Mouse (Mus musculus) hindbrain, embryonic 16.5 days (tissue): ENCODE results near the gene Cd22. TPM values are rescaled to one million over a fixed set of nuclear protein-coding genes. Genes with fewer than 3 reads are reported as not detected.

Experiments used
- ATAC-seq: fragments of 200-750 bp; cut with Nextera tagmentation; 2 replicates; pipeline ENCODE4 v1.8.0; 2017; ENCODE audit warnings: moderate TSS enrichment, moderate library complexity
- H3K27ac ChIP-seq: fragments of 300-500 bp; sonication (generic); 2 replicates; pipeline ENCODE4 v1.5.1; 2014; ENCODE audit warnings: low read depth, mild to moderate bottlenecking, control low read depth, low read length, moderate library complexity
- H3K27me3 ChIP-seq: fragments of 300-500 bp; sonication (generic); replicated peaks from 2 replicates; pipeline ENCODE4 v1.6.1; 2014; ENCODE audit warnings: low read length; ENCODE audit not compliant: control insufficient read depth, insufficient read depth
- H3K36me3 ChIP-seq: fragments of 300-500 bp; sonication (generic); 2 replicates; pipeline ENCODE4 v1.6.1; 2014; ENCODE audit warnings: mild to moderate bottlenecking, low read length, moderate library complexity, mixed read lengths; ENCODE audit not compliant: control insufficient read depth, insufficient read depth
- H3K4me1 ChIP-seq: fragments of 300-500 bp; sonication (generic); 2 replicates; pipeline ENCODE4 v1.6.1; 2014; ENCODE audit warnings: low read depth, low read length; ENCODE audit not compliant: control insufficient read depth, insufficient read depth
- H3K4me2 ChIP-seq: fragments of 300-500 bp; sonication (generic); 2 replicates; pipeline ENCODE4 v1.6.1; 2014; ENCODE audit warnings: mild to moderate bottlenecking, low read length, control low read depth, moderate library complexity
- H3K4me3 ChIP-seq: fragments of 300-500 bp; sonication (generic); 2 replicates; pipeline ENCODE4 v1.5.1; 2014; ENCODE audit warnings: mild to moderate bottlenecking, low read length, control low read depth, moderate library complexity
- H3K9ac ChIP-seq: fragments of 300-500 bp; sonication (generic); 2 replicates; pipeline ENCODE4 v1.6.1; 2014; ENCODE audit warnings: low read depth, mild to moderate bottlenecking, control low read depth, low read length, moderate library complexity
- H3K9me3 ChIP-seq: fragments of 300-500 bp; sonication (generic); 2 replicates; pipeline ENCODE4 v1.6.1; 2014; ENCODE audit warnings: mild to moderate bottlenecking, low read length, moderate library complexity; ENCODE audit not compliant: control insufficient read depth
- WGBS: fragments of 180-500 bp; shearing (Covaris S2); extraction: QIAGEN DNeasy Blood & Tissue Kit; methylation state at CpG from one replicate; pipeline ENCODE4 v1.1.7; 2014; 5-methylcytosine and 5-hydroxymethylcytosine counted together
- polyA plus RNA-seq: library from polyadenylated mRNA; unstranded; fragments of >200 nt; fragmentation: Nextera tagmentation; extraction: Ambion mirVana; gene quantifications from 2 replicates; pipeline ENCODE4 v1.2.1, GENCODE M21; 2015

Cd22 gene
- polyA plus RNA-seq, 1 experiment from 2014 or later, result not detected

DNA sequence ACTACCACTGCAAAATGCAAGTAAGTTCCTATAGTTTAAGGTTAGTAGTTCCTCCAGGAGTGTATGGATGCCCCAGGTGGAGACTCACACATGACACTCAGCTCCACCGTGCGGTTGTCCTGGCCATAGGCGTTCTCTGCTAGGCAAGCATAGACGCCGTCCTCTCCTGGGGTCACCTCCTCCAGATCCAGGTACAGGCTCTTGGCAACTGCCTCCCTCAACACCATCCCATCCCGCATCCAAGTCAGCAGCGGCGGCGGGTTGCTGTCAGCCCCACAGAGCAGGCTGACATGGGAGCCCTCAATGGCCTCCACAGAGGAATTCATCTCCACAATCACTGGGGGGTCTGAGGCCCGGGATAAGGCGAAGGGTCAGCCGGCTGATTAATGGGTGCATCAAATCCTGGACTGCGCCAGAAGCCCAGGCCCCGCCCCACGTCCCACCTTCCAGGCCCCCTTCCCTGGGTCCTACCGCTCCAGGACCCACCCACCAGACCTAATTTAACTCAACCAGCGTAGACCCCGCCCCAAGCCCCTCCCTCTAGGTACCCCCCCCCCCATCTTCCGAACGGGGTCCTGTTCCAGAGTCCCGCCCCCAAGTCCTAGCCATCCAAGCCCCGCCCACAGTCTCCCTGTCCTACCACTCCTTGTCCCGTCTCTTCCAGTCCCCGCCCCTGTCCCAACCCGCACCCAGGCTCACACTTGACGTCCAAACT, 28.3 kb upstream of the Cd22 start:
- Histone ChIP-seq H3K4me1 (0 out of 2 replicates have a peak, but pooled peaks cover 2% of the 10 kb centered on the region), H3K27ac (no peak overlapping the region), H3K4me2 (peak overlapping the region; percentile 51), H3K36me3 (no peaks in the 10 kb centered on the region), H3K27me3 (no peaks in the 10 kb centered on the region), H3K9ac (peak overlapping the region; percentile 44), H3K9me3 (no peaks in the 10 kb centered on the region), H3K4me3 (peak overlapping the region; percentile 26)
- 3% methylated on average over 21 of the region's 26 CpGs for WGBS
- peak; percentile 61 for ATAC-seq

DNA sequence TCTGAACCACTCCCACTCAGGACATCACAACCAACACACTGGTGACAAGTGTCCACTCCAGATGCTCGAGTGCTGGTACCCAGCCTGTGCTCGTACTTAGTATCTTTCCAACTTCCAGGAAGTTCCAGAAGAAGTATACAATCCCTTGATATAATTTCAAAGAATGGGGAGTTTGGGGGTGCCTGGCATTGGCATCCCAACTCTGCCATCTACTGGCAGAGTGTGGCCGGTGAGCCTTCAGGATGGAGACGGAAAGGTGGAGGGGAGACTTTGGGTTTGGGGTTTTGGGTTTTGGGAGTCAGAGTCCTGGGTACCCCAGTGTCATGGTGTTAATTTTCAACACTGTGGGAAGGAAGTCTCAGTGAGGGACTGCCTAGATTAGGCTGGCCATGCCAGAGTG, 23.9 kb upstream of the Cd22 start:
- H3K9me3 ChIP-seq, result no peaks in the 10 kb centered on the region
- H3K27ac ChIP-seq, result no peak overlapping the region
- no peak overlapping the region for H3K9ac ChIP-seq
- no peak overlapping the region for H3K4me3 ChIP-seq
- H3K4me1 ChIP-seq, result 0 out of 2 replicates have a peak, but pooled peaks cover 2% of the 10 kb centered on the region
- no peaks in the 10 kb centered on the region for H3K27me3 ChIP-seq
- WGBS, result 62% methylated on average over 4 of the region's 4 CpGs
- H3K36me3 ChIP-seq, result no peaks in the 10 kb centered on the region
- ATAC-seq, result no peak
- H3K4me2 ChIP-seq, result no peak overlapping the region

DNA sequence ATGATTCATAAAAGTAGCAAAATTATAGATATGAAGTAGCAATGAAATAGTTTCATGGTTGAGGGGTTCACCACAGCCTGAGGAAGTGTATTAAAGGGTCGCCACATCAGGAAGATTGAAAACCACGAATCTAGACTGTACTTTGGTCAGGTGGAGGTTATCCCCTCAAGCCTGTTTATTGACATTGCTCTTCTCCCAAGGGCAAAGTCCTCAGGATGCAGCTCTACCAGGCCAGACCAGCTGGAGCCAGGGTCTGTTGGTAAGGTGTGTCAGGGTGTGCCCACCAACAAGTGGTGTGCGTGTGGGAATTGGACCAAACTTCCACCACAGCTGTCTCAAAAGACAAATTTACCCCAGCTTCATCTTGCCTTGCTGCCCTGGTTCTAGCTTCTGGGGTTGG, 15.1 kb upstream of the Cd22 start:
- H3K9me3 ChIP-seq, result no peaks in the 10 kb centered on the region
- no peak for ATAC-seq
- no peak overlapping the region for H3K9ac ChIP-seq
- H3K4me1 ChIP-seq, result no peaks in the 10 kb centered on the region
- WGBS, result 89% methylated on average over 3 of the region's 3 CpGs
- no peak overlapping the region for H3K27ac ChIP-seq
- no peaks in the 10 kb centered on the region for H3K27me3 ChIP-seq
- no peak overlapping the region for H3K4me2 ChIP-seq
- H3K36me3 ChIP-seq, result no peaks in the 10 kb centered on the region
- H3K4me3 ChIP-seq, result no peak overlapping the region

DNA sequence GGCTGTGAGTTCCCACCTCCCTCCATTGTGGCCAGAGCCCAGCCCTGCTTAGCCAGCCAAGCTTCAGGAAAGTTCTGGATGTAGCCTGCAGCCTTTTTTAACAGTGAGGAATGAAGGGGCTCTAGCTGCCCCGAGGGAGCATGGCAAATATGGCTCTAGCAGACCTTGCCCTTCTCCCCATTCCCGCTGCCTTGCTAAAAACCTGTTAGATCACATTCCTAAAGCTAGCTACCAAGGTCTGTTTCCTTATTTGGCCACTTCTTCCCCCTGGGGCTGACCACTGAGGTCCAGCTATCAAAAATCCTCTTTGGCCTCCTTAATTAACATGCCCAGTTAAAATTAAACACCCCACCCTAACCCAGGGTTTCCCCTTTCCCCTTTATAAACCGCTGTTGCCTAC, 12.4 kb upstream of the Cd22 start:
- no peaks in the 10 kb centered on the region for H3K27me3 ChIP-seq
- no peak overlapping the region for H3K4me2 ChIP-seq
- no peak for ATAC-seq
- no peak overlapping the region for H3K27ac ChIP-seq
- no peaks in the 10 kb centered on the region for H3K36me3 ChIP-seq
- 72% methylated on average over 3 of the region's 3 CpGs for WGBS
- H3K9me3 ChIP-seq, result no peaks in the 10 kb centered on the region
- no peak overlapping the region for H3K4me3 ChIP-seq
- H3K9ac ChIP-seq, result no peak overlapping the region
- H3K4me1 ChIP-seq, result no peaks in the 10 kb centered on the region

DNA sequence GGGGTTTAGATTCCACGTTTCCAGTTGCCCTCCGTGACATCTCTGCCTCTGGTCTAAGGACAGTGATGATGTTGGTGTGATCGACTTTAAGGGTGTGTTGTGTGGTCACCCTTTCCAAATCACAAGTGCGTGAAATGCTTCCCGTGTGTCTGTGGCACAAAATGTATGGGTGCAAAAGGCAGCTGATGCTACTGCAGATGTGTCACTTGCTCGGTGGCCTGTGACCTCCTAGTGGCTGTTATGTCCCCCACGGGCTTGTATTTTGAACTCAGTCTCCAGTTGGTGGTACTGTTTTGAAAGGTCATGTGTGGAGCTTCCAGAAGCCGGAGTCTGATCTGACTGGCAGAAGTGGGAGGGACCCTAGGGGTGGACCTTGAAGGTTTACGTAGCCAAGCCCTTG, 11.6 kb upstream of the Cd22 start:
- no peak for ATAC-seq
- no peak overlapping the region for H3K4me2 ChIP-seq
- H3K36me3 ChIP-seq, result no peaks in the 10 kb centered on the region
- H3K9me3 ChIP-seq, result no peaks in the 10 kb centered on the region
- no peaks in the 10 kb centered on the region for H3K27me3 ChIP-seq
- H3K27ac ChIP-seq, result no peak overlapping the region
- H3K9ac ChIP-seq, result no peak overlapping the region
- no peak overlapping the region for H3K4me3 ChIP-seq
- 85% methylated on average over 9 of the region's 9 CpGs for WGBS
- no peaks in the 10 kb centered on the region for H3K4me1 ChIP-seq

DNA sequence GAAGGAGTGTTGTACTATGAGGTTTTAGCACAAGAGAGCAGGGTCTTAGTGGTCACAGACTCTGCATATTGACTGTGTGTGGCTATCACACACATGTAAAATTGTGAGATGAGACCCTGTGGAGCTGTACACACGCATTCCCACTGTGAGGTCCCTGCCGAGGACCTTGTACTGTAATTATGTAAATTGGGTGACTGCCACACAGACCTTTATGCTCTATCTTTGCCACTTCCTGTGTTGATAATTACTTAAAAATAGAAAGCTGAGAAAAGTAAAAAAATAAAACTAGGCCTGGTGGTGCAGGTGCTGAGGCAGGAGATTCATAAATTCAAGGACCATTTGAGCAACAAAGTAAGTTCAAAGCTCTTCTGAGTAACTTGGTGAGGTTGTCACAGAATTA, 10.5 kb upstream of the Cd22 start:
- no peak overlapping the region for H3K4me3 ChIP-seq
- no peak for ATAC-seq
- H3K9me3 ChIP-seq, result no peaks in the 10 kb centered on the region
- no peaks in the 10 kb centered on the region for H3K27me3 ChIP-seq
- no peaks in the 10 kb centered on the region for H3K36me3 ChIP-seq
- no peaks in the 10 kb centered on the region for H3K4me1 ChIP-seq
- H3K4me2 ChIP-seq, result no peak overlapping the region
- no peak overlapping the region for H3K9ac ChIP-seq
- 71% methylated on average over 2 of the region's 2 CpGs for WGBS
- H3K27ac ChIP-seq, result no peak overlapping the region

DNA sequence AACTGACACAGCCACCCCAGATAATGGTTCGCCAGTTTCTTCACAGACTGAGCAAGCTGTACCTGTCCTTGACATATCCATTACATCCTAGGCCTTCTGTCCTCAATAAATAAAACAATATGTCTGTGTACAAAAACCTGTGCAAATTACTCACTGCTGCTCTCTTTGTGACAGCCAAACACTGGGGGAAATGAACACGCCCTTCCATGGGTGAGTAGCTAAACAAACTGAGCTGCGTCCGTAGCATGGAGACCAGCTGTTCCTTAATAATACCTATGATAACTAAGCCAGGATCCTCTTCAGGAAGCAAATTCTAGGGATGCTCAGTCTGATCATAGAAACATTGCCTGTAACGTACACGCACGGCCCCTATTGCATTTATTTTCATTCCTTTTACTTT, 8.6 kb upstream of the Cd22 start:
- H3K27me3 ChIP-seq, result no peaks in the 10 kb centered on the region
- no peak overlapping the region for H3K27ac ChIP-seq
- no peaks in the 10 kb centered on the region for H3K36me3 ChIP-seq
- H3K4me1 ChIP-seq, result no peaks in the 10 kb centered on the region
- H3K9ac ChIP-seq, result no peak overlapping the region
- no peak overlapping the region for H3K4me3 ChIP-seq
- H3K4me2 ChIP-seq, result no peak overlapping the region
- WGBS, result 84% methylated on average over 7 of the region's 7 CpGs
- ATAC-seq, result no peak
- no peaks in the 10 kb centered on the region for H3K9me3 ChIP-seq

DNA sequence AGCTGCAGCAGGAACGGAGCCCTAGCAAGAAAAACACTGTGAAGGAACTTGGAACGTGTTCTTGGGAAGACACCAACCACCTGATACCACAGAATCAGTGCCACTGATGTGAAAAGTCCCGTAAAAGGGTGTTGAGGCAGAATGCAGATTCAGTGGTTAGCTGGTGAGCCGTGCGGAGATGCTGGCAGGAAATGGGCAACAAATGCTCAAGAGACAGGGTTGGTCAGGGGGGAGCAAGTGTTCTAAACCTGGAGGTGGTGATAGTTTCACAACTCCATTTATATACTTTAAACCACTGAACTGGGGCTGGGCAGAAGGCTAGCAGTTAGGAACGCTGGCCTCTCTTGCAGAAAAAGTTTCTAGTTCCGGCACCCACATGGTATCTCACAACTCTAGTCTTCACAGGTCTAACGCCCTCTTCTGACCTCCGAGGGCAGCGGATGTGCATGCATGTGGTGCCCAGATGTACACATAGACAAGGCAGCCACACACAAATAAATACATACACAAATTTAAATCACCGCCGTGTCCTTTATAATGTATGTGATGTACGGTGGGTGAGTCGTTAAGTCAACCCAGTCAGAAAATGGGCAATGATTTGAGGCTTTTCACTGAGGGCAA, 7.5 kb upstream of the Cd22 start:
- Histone ChIP-seq H3K4me2 (no peak overlapping the region), H3K4me3 (no peak overlapping the region), H3K9me3 (no peaks in the 10 kb centered on the region), H3K36me3 (no peaks in the 10 kb centered on the region), H3K9ac (no peak overlapping the region), H3K27me3 (no peaks in the 10 kb centered on the region), H3K27ac (no peak overlapping the region), H3K4me1 (no peaks in the 10 kb centered on the region)
- 83% methylated on average over 14 of the region's 14 CpGs for WGBS
- ATAC-seq, result no peak

DNA sequence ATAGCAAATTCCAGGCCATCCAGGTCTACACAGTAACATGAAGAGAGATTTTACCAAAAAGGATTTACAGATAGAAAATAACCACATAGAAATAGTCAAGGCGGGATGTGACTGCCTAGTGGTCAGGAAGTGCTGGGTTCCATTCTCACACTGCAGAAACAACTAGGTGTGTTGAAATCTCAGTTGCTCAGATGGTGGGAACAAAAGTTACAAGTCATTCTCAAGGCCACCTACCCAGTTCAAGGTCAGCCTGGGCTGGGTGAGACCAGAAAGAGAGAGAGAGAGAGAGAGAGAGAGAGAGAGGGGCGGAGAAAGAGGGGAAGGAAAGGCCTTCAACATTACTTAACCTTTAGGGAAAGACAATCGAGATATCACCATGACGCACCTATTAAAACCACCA, 6.7 kb upstream of the Cd22 start:
- Histone ChIP-seq H3K9me3 (no peaks in the 10 kb centered on the region), H3K9ac (no peak overlapping the region), H3K4me3 (no peak overlapping the region), H3K36me3 (no peaks in the 10 kb centered on the region), H3K27me3 (no peaks in the 10 kb centered on the region), H3K27ac (no peak overlapping the region), H3K4me1 (no peaks in the 10 kb centered on the region), H3K4me2 (no peak overlapping the region)
- no peak for ATAC-seq
- WGBS, result 84% methylated on average over 4 of the region's 4 CpGs
